Mouse (Mus musculus): Measurements from ENCODE around the gene Taf6.
"Not testable (repeated sequence)": the region's sequence is repeated elsewhere in the genome, so short reads cannot be mapped to it uniquely, and the experiment has no call there.

Taf6 gene

DNA sequence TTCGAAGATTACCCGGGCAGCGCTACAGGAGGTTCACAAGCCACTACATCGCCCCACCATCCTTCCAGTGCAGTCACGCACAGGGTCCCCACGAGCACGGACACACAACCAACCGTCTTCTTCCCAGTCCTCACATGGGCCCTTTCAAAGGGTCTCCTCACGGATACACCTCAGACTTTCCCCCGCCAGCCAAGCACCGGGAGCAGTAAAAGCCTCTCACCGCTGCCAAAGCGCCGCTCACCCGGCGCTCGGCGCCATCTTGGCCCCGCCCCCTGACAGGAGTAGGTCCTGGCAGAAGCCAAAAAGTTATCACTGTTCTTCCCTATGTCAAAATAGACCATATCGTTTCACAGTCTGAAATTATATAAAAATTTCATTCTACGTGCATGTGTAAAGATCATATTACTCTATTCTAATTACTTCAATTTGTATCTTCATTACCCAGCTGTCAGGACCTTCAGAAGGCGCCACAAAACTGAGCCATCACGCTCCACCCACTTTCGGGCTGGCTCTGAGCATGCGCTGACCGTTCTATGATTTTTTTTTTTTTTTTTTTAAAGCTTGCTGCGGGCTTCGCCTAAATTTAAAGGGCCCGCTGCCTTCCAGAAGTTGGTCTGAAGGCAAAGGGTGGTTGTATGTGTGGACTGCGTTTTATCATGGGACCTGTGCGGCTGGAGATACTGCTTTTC lies at the start of gene Taf6, which contains the start of gene Cnpy4:
Gene Taf6 (minus strand): TSS at position 502 of the 689 bp plus-strand sequence.
Gene Cnpy4 (plus strand): TSS at position 536 of the 689 bp plus-strand sequence.
- DNase-seq: peak; percentile 92

GRCm38 (mm10) chr5:138234224-138234623 lies 47.0 kb upstream of the Taf6 start:
- no peak for DNase-seq

- no peak for DNase-seq
These were observed 46.5 kb upstream of the Taf6 start for GRCm38 (mm10) chr5:138233778-138234177.

DNA sequence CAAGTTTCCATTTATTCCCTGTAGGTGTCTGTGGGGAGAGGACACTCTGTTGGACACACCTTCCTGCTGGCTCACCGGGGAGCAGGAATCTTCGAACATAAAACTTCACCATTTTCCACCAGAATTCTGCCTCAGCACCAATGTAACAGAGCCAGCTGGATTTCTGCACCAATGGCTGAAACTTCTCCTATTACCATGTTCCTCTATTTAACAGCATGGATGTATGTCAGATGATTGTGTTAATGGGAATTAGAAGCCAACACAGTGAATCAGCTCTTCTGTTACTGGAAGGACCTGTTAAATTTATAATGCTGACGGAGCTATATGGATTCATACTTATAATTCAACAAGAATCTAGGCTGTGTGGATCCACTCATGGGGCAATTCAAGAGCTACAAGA lies 42.3 kb upstream of the Taf6 start:
- no peak for DNase-seq

- peak; percentile 58 to 61 for DNase-seq
These were observed 40.8 kb upstream of the Taf6 start for GRCm38 (mm10) chr5:138228026-138228425.

DNA sequence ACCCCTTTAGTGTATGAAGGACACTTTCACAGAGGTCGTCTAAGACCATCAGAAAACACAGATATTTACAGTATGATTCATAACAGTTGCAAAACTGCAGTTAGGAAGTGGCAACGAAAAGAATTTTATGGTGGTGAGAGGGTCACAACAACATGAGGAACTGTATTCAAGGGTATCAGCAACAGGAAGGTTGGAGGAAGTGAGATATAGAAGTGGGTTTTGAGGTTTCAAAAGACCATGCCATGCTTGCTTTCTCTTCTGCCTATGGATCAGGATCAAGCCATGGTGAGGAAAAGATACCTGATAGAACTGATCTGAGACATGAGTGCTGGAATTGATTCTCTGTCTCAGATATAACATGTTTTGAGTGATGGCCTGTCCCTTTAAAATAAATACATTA lies 40.1 kb upstream of the Taf6 start:
- no peak for DNase-seq

DNA sequence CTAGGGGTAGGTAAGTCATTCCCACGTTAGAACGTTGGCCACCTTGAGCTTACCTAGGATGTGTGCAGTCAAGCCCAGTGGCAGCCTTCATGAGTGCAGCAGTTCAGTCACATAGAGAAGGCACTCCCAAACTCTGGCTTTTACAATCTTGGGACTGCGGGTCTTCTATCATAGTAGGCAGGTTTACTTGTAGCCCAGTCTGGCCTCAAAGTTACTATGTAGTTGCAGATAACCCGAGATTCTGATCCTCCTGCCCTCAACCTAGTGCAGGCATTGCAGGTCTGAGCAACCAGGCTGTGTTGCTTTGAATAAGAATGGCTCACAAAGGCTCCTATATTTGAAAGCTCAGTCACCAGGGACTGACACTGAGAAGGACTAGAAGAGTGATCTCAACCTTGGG lies 39.2 kb upstream of the Taf6 start:
- DNase-seq: no peak

GRCm38 (mm10) chr5:138225700-138226099 lies 38.4 kb upstream of the Taf6 start, which contains the start of gene Nxpe5:
Gene Nxpe5 (plus strand): TSS chr5:138225898.
- DNase-seq: no peak

GRCm38 (mm10) chr5:138223287-138223686 lies 36.0 kb upstream of the Taf6 start:
- peak in 1 of 2 experiments; percentile 22 for DNase-seq

GRCm38 (mm10) chr5:138222111-138222510 lies 34.9 kb upstream of the Taf6 start:
- peak; percentile 91 to 94 for DNase-seq

- no peak for DNase-seq
These were observed 32.6 kb upstream of the Taf6 start for GRCm38 (mm10) chr5:138219864-138220263.

- DNase-seq: not testable (repeated sequence)
These were observed 29.4 kb upstream of the Taf6 start for GRCm38 (mm10) chr5:138216632-138217031.

DNA sequence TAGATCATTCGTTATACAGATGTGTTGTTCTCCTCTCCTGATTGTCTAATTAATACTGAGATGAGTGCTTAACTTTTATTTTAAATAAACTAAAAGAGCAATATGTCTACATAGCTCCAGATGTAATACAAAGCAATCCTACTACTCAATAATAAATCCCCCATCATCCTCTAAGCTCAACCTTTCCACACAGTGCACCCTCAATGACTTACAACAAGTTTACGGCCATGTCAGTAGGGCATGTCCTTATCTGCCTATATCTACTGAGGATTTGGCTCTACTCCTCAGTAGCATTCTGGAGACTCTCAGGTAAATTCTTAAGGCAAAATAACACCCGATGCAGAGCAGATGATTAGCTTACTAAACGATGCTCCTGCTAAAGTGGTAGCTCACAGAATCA lies 20.6 kb upstream of the Taf6 start:
- DNase-seq: no peak

GRCm38 (mm10) chr5:138207253-138207652 lies 20.0 kb upstream of the Taf6 start:
- DNase-seq: no peak

GRCm38 (mm10) chr5:138202086-138202485 lies 14.8 kb upstream of the Taf6 start:
- DNase-seq: peak; percentile 54 to 61

DNA sequence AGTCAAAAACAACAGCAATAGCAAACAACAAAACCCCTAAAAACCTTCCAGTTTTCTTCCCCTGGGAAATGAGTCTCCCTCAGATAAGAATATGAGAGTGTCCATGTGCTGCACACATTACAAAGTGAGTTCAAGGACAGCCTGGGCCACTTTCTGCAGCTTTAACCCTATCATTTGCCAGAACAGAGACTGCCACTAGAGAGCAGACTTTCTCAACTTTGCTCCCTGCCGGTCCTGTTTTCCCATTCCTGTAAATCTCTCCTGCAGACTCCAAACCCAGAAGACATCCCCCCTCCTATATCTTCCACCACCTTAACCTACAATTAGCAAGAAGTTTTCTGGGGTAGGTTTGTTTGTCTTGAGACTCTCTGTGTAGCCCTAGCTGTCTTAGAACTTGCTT lies 12.3 kb upstream of the Taf6 start:
- peak; percentile 49 to 62 for DNase-seq

GRCm38 (mm10) chr5:138195463-138195862 lies 8.2 kb upstream of the Taf6 start:
- DNase-seq: no peak

GRCm38 (mm10) chr5:138194755-138195345 lies 7.6 kb upstream of the Taf6 start:
- peak; percentile 70 to 72 for DNase-seq

DNA sequence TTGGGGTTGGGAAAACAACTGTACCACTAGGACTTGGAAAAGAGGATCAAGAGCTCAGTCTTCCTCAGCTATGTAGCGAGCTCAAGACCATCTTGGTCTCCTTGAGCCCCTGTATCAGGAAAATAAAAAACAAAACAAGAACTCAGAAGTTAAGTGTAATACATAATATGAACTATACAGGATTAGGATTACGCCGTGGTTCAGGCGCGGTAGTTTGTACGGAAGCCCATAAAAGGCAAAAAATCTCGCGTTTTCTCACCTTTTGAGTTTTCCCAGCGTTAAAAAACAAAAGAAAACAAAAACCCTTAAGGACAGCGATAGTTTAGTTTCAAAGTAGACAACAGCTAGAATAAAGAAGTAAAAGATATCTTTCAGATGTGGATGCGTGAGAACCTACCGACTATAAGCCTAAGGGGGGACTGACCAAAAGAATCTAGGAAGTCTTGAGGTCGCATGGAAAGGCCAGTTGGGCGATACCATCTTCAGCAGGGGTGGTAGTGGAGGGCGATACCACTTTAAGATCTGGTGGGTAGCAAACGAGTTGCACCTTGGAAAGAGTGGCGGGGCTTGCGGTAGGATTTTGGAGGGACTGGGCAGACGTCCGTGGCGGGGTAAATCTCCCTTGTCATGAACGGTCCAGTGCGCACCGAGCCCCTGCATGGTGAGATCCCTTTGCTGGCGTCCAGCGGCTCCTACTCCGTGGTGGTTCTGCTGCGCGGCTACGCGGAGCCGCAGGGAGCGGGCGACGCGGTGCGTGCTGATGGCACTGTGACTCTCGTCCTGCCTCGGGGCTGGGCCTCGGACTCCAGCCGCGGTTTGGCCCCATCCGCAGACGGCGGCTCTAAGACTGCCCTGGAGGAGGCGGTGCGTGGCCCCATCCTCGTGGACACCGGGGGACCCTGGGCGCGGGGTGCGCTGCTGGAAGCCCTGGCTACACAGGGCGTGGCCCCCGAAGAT lies 6.8 kb upstream of the Taf6 start, which contains the start of gene Mblac1:
Gene Mblac1 (plus strand): TSS at position 544 of the 957 bp plus-strand sequence.
- DNase-seq: peak; percentile 91 to 92

DNA sequence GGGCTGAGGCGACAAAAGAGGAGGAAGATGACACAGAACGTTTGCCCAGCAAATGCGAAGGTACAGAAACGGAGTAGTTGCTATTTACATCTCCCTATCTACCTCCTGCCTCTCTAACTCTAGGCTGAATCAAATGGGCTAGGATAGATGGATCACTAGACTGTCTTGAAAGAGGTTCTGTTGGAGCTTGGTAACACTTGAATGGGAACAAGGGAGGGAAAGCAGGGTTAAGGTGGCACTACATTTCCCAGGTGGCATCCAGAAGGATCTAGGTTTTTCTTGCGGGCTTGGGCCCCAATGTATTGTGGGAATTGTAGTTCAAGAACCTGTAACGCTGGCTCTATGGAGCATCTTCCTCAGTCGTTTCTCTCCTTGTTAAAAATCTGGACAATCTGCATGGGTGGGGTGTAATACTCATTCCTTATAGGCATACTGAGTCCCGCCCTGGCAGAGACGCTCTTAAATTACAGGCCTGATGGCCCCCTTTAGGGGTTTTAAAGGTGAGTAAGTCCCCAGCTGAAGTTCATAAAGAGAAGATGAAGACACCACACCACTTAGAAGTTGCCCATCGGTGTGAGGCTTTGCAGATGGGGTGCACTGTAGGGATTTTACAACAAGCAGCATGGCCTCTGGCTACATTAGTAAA lies 533 bp upstream of the Taf6 start:
- DNase-seq: peak; percentile 82 to 85

GRCm38 (mm10) chr5:138173217-138173616 lies 14.0 kb downstream of the Taf6 start:
- no peak for DNase-seq

- DNase-seq: peak; percentile 99
These were observed 15.4 kb downstream of the Taf6 start, which contains the start of the genes Ap4m1 and Mcm7 for GRCm38 (mm10) chr5:138171695-138172491. Gene Ap4m1 (plus strand): TSS chr5:138172002. Gene Mcm7 (minus strand): TSS chr5:138172422.
